Mouse (Mus musculus) G1E-ER4 (cell line): Measurements from ENCODE around the gene Bmper. TPM values are rescaled to one million over a fixed set of nuclear protein-coding genes. Genes with fewer than 3 reads are reported as not detected.

Experiments
- GATA1 ChIP-seq: IDR thresholded peaks from one replicate; pipeline ENCODE4 v1.8.0; 2012; ENCODE audit warnings: low read length, inconsistent platforms
- polyA plus RNA-seq: library from polyadenylated mRNA; stranded (reverse); fragments of >175 nt; gene quantifications from 2 replicates; pipeline ENCODE4 v1.2.3, GENCODE M21; 2012

The Bmper gene
- polyA plus RNA-seq, 1 experiment, result not detected

GRCm38 (mm10) chr9:23256576-23256975 is 33.7 kb downstream of the Bmper start:
- TF ChIP-seq GATA1, result no peak

- no peak for TF ChIP-seq GATA1
Measured at GRCm38 (mm10) chr9:23261834-23262233, 39.0 kb downstream of the Bmper start.

GRCm38 (mm10) chr9:23262851-23263250 is 40.0 kb downstream of the Bmper start:
- no peak for TF ChIP-seq GATA1

GRCm38 (mm10) chr9:23264471-23264870 is 41.6 kb downstream of the Bmper start:
- TF ChIP-seq GATA1, result no peak

- TF ChIP-seq GATA1, result no peak
Measured at GRCm38 (mm10) chr9:23268609-23269008, 45.7 kb downstream of the Bmper start.

GRCm38 (mm10) chr9:23269087-23269486 is 46.2 kb downstream of the Bmper start:
- TF ChIP-seq GATA1, result no peak

- no peak for TF ChIP-seq GATA1
Measured at GRCm38 (mm10) chr9:23276244-23276643, 53.4 kb downstream of the Bmper start.

GRCm38 (mm10) chr9:23284940-23285460 is 62.1 kb downstream of the Bmper start:
- TF ChIP-seq GATA1, result no peak

- TF ChIP-seq GATA1, result no peak
Measured at GRCm38 (mm10) chr9:23293574-23293973, 70.7 kb downstream of the Bmper start.

GRCm38 (mm10) chr9:23295569-23295968 is 72.7 kb downstream of the Bmper start:
- TF ChIP-seq GATA1, result no peak

GRCm38 (mm10) chr9:23297491-23298170 is 74.8 kb downstream of the Bmper start:
- no peak for TF ChIP-seq GATA1

GRCm38 (mm10) chr9:23300376-23300775 is 77.5 kb downstream of the Bmper start:
- no peak for TF ChIP-seq GATA1

GRCm38 (mm10) chr9:23305681-23306080 is 82.8 kb downstream of the Bmper start:
- TF ChIP-seq GATA1, result no peak

GRCm38 (mm10) chr9:23306226-23306625 is 83.3 kb downstream of the Bmper start:
- no peak for TF ChIP-seq GATA1

- TF ChIP-seq GATA1, result no peak
Measured at GRCm38 (mm10) chr9:23307835-23308234, 85.0 kb downstream of the Bmper start.

GRCm38 (mm10) chr9:23310953-23311352 is 88.1 kb downstream of the Bmper start:
- no peak for TF ChIP-seq GATA1

- TF ChIP-seq GATA1, result no peak
Measured at GRCm38 (mm10) chr9:23311956-23312355, 89.1 kb downstream of the Bmper start.

GRCm38 (mm10) chr9:23312877-23313276 is 90.0 kb downstream of the Bmper start:
- TF ChIP-seq GATA1, result no peak
